Mouse (Mus musculus) liver, embryonic 14.5 days (tissue): Measurements from ENCODE around the gene Alb.

Experiments used
- CTCF ChIP-seq: IDR thresholded peaks from 2 replicates; pipeline ENCODE4 v1.5.1; 2016; ENCODE audit warnings: antibody characterized with exemption, low read depth, control low read depth
- EP300 ChIP-seq: IDR thresholded peaks from 2 replicates; pipeline ENCODE4 v1.6.1; 2016; ENCODE audit warnings: antibody characterized with exemption, low read depth

DNA sequence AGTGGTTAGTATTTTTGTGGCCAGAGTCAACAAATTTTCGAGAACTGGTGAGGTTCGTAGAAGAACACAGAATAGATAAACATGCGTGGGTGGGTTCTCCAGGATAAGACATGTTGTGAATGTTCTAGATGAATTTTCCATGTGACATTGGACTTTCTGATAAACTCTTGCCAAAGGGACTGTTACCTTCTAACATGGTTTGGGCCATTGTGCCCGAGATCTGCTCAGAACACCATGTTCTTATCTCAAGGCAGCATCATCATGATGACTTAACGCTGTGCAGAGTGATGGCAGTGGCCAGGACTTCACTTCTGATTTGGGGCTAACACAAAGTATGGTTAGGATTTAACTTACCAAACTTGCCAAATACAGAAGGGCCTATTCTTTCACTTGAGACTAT lies 36.1 kb upstream of the Alb start:
- no peak for TF ChIP-seq CTCF
- no peak for TF ChIP-seq EP300
